Mouse (Mus musculus): ENCODE results near the gene Leap2. TPM values are rescaled to one million over a fixed set of nuclear protein-coding genes. Genes with fewer than 3 reads are reported as not detected.

The Leap2 gene
- total RNA-seq, 1 experiment from 2014 or later: not detected

DNA sequence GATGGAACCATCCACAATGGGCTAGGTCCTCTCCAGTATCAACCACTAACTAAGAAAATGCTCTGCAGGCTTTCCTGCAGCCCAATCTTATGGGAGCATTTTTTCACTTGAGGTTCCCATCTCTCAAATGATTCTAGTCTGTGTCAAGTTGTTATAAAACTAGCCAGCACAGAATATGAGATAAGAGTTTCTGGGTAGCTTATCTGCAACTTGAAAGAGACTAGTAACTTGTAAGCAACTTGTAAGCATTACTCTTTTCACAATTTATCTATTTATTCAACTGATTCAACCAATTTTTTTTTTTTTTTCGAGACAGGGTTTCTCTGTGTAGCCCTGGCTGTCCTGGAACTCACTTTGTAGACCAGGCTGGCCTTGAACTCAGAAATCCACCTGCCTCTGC lies 19.3 kb downstream of the Leap2 start:
- no peak for ATAC-seq (ENCODE audit: extremely low read depth, insufficient number of reproducible peaks, low FRiP score, poor library complexity, severe bottlenecking)

DNA sequence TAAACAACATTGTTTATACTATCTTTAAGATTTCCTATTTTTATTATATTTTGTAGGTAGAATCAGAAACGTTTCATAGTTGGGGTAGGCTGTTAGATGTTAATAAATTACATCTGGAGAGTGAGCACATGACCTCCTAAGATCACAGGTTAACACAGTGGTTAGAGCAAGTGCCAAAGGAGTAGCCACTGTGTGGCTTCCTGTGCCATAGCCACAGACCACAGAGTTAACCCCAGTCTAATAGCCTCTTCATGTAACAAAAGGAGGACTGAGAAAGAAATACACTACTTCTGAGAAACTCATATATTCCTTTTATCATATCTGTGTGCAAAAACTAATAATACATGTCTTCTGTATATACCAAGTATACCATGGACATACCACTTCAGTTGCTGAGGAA lies 29.1 kb downstream of the Leap2 start:
- ATAC-seq (ENCODE audit: extremely low read depth, insufficient number of reproducible peaks, low FRiP score, poor library complexity, severe bottlenecking): no peak

DNA sequence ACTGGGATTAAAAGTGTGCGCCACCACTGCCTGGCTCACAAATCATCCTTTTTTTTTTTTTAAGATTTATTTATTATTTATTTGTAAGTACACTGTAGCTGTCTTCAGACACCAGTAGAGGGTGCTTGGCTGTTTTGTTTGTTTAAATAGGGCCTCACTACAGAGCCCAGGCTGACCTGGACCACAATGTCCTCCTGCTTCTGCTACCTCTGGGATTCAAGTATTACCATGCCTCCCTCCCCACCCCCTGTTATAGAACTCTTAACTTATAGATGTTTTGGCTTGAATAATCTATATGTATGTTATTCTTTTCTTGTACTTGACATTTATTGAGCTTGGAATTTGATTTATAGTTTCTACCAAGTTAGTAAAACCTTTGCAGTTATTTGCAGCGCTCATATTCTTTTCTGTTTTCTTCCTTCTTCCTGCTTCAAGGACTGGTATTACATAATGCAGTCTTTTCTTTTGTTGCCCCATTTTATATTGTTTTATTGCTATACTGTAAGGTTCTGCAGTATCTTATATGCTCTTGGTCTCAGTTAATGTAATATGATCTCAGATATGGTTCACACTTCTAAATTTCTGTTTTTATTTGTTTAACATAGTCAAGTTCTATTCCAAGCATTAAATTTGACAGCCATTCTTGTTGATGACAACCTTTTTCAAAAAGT lies 39.1 kb downstream of the Leap2 start:
- no peak for ATAC-seq (ENCODE audit: extremely low read depth, insufficient number of reproducible peaks, low FRiP score, poor library complexity, severe bottlenecking)

GRCm38 (mm10) chr11:53378918-53379317 lies 44.1 kb downstream of the Leap2 start:
- ATAC-seq (ENCODE audit: extremely low read depth, insufficient number of reproducible peaks, low FRiP score, poor library complexity, severe bottlenecking): no peak

Other genes with a start within 250 kb of the Leap2 start
- gene Hspa4, start 122.7 kb downstream of the Leap2 start, total RNA-seq (2017): 190 and 223 TPM in 2 replicates
- gene Zcchc10, start 98.5 kb downstream of the Leap2 start, total RNA-seq (2017): 4.7 and 7.3 TPM in 2 replicates
- gene Aff4, start 72.3 kb downstream of the Leap2 start, total RNA-seq (2017): 183 and 186 TPM in 2 replicates
- gene Uqcrq, start 7.7 kb upstream of the Leap2 start, total RNA-seq (2017): 14.4 and 16.3 TPM in 2 replicates
- not detected in 2 replicates for gene Gdf9, start 7.9 kb upstream of the Leap2 start, total RNA-seq (2017)
- not detected in 2 replicates for gene Gm10447, start 33.9 kb upstream of the Leap2 start, total RNA-seq (2017)
- gene Shroom1, start 34.0 kb upstream of the Leap2 start, total RNA-seq (2017): not detected in 2 replicates
- not detected in 2 replicates for gene Gm9837, start 47.3 kb upstream of the Leap2 start, total RNA-seq (2017)
- not detected in 2 replicates for gene Gm9945, start 57.0 kb upstream of the Leap2 start, total RNA-seq (2017)
- not detected in 2 replicates for gene Sowaha, start 57.1 kb upstream of the Leap2 start, total RNA-seq (2017)
- 0.47 and 0.86 TPM in 2 replicates for gene Sept8, start 96.1 kb upstream of the Leap2 start, total RNA-seq (2017)
- gene Kif3a, start 144.2 kb upstream of the Leap2 start, total RNA-seq (2017): 4.3 and 4.9 TPM in 2 replicates
- 1.9 TPM in 1 of 2 replicates, not detected in the other for gene Il4, start 195.5 kb upstream of the Leap2 start, total RNA-seq (2017)
- not detected in 2 replicates for gene Il13, start 211.5 kb upstream of the Leap2 start, total RNA-seq (2017)